Mouse (Mus musculus): ENCODE results near the gene Mbnl1.

Mbnl1 gene

GRCm38 (mm10) chr3:60517234-60517787, 44.7 kb downstream of the Mbnl1 start:
- Histone ChIP-seq H3K36me3 (ENCODE audit: control insufficient read depth, insufficient read depth, low read length, poor library complexity, severe bottlenecking) (no peaks in the 10 kb centered on the region), H3K27me3 (ENCODE audit: control insufficient read depth, insufficient read depth, low read length, poor library complexity, severe bottlenecking) (no peaks in the 10 kb centered on the region)
- no peak for DNase-seq (ENCODE audit: low read depth, low spot score)

DNA sequence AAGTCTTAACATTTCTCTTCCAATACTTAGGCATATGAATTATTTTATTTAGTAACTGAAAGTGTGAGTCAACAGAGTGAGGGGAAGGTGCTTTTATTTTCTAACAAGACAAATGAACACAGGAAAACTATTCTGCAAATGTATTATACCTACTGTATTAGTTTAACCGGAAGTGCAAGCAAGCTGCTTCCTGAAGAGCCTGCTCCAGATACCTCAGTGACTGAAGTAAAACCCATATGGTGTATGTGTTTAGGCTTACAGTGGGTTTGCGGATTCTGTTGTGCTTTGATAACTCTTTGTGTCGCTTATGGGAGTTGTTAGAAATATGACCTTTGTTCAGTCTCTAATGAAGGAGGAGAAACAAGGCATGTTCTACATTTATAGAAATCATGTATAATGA, 46.7 kb downstream of the Mbnl1 start:
- peak; percentile 41 for DNase-seq (ENCODE audit: low read depth, low spot score)
- Histone ChIP-seq H3K27me3 (ENCODE audit: control insufficient read depth, insufficient read depth, low read length, poor library complexity, severe bottlenecking) (no peaks in the 10 kb centered on the region), H3K36me3 (ENCODE audit: control insufficient read depth, insufficient read depth, low read length, poor library complexity, severe bottlenecking) (no peaks in the 10 kb centered on the region)

- Histone ChIP-seq H3K27me3 (ENCODE audit: control insufficient read depth, insufficient read depth, low read length, poor library complexity, severe bottlenecking) (no peaks in the 10 kb centered on the region), H3K36me3 (ENCODE audit: control insufficient read depth, insufficient read depth, low read length, poor library complexity, severe bottlenecking) (peaks cover 2% of the 10 kb centered on the region; the same call in 1 of the 2 replicates)
- no peak for DNase-seq (ENCODE audit: low read depth, low spot score)
Measured at GRCm38 (mm10) chr3:60524127-60524526, 51.5 kb downstream of the Mbnl1 start.

GRCm38 (mm10) chr3:60531286-60531685, 58.7 kb downstream of the Mbnl1 start:
- peaks cover 3% of the 10 kb centered on the region for H3K36me3 ChIP-seq (ENCODE audit: control insufficient read depth, insufficient read depth, low read length, poor library complexity, severe bottlenecking)
- no peaks in the 10 kb centered on the region for H3K27me3 ChIP-seq (ENCODE audit: control insufficient read depth, insufficient read depth, low read length, poor library complexity, severe bottlenecking)
- no peak for DNase-seq (ENCODE audit: low read depth, low spot score)

DNA sequence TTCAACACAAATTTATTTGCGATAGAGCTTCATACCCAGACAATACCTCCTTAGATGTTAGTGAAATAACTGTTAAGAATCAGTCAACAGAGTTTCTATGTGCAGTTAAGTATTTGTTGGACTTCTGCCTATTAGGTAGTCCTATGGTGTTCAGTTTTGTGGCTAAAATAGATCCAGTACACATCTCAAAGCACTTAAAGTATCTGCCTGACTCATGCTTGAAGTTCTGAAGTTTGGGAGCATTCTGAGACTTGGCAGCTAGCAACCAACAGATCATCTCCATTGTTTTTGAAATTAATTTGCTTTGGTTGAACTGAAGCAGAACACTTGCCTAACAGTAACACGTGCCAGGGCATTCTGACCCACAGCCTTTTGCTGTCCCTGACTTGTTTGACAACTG, 59.2 kb downstream of the Mbnl1 start:
- no peaks in the 10 kb centered on the region for H3K27me3 ChIP-seq (ENCODE audit: control insufficient read depth, insufficient read depth, low read length, poor library complexity, severe bottlenecking)
- peaks cover 3% of the 10 kb centered on the region for H3K36me3 ChIP-seq (ENCODE audit: control insufficient read depth, insufficient read depth, low read length, poor library complexity, severe bottlenecking)
- no peak for DNase-seq (ENCODE audit: low read depth, low spot score)

GRCm38 (mm10) chr3:60535224-60535623, 62.6 kb downstream of the Mbnl1 start:
- no peak for DNase-seq (ENCODE audit: low read depth, low spot score)
- no peaks in the 10 kb centered on the region for H3K27me3 ChIP-seq (ENCODE audit: control insufficient read depth, insufficient read depth, low read length, poor library complexity, severe bottlenecking)
- no peaks in the 10 kb centered on the region; the same call in 1 of the 2 replicates for H3K36me3 ChIP-seq (ENCODE audit: control insufficient read depth, insufficient read depth, low read length, poor library complexity, severe bottlenecking)

DNA sequence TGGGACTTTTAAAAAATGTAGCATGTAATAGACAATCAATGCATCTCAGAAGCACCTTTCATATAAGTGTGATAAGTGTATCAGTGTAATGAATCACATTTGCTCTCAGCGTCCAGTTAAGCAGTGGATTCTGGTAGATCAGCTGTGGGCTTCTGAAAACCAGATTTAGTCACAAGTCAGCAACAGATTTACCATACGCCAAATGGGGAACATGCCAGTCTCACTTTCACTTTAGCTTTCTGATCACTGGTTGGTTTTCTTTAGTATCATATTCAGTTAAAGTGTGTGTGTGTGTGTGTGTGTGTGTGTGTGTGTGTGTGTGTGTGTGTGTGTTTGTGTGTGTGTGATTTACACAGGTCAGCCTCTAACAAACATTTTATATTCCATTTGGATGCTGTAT, 64.4 kb downstream of the Mbnl1 start:
- H3K36me3 ChIP-seq (ENCODE audit: control insufficient read depth, insufficient read depth, low read length, poor library complexity, severe bottlenecking) = no peaks in the 10 kb centered on the region; the same call in 1 of the 2 replicates
- no peaks in the 10 kb centered on the region for H3K27me3 ChIP-seq (ENCODE audit: control insufficient read depth, insufficient read depth, low read length, poor library complexity, severe bottlenecking)
- DNase-seq (ENCODE audit: low read depth, low spot score) = peak; percentile 86

GRCm38 (mm10) chr3:60538214-60538971, 65.8 kb downstream of the Mbnl1 start:
- peak; percentile 67 for DNase-seq (ENCODE audit: low read depth, low spot score)
- Histone ChIP-seq H3K27me3 (ENCODE audit: control insufficient read depth, insufficient read depth, low read length, poor library complexity, severe bottlenecking) (no peaks in the 10 kb centered on the region), H3K36me3 (ENCODE audit: control insufficient read depth, insufficient read depth, low read length, poor library complexity, severe bottlenecking) (peaks cover 3% of the 10 kb centered on the region)

GRCm38 (mm10) chr3:60541121-60541520, 68.5 kb downstream of the Mbnl1 start:
- DNase-seq (ENCODE audit: low read depth, low spot score) = no peak

GRCm38 (mm10) chr3:60546196-60546595, 73.6 kb downstream of the Mbnl1 start:
- peaks cover 8% of the 10 kb centered on the region; the same call in 1 of the 2 replicates for H3K36me3 ChIP-seq (ENCODE audit: control insufficient read depth, insufficient read depth, low read length, poor library complexity, severe bottlenecking)
- H3K27me3 ChIP-seq (ENCODE audit: control insufficient read depth, insufficient read depth, low read length, poor library complexity, severe bottlenecking) = no peaks in the 10 kb centered on the region
- DNase-seq (ENCODE audit: low read depth, low spot score) = no peak

More at GRCm38 (mm10) chr3:60541121-60541520, 68.5 kb downstream of the Mbnl1 start:
- H3K36me3 ChIP-seq (ENCODE audit: control insufficient read depth, insufficient read depth, low read length, poor library complexity, severe bottlenecking) = peaks cover 5% of the 10 kb centered on the region; the same call in 1 of the 2 replicates
- H3K27me3 ChIP-seq (ENCODE audit: control insufficient read depth, insufficient read depth, low read length, poor library complexity, severe bottlenecking) = no peaks in the 10 kb centered on the region

- Histone ChIP-seq H3K27me3 (ENCODE audit: control insufficient read depth, insufficient read depth, low read length, poor library complexity, severe bottlenecking) (no peaks in the 10 kb centered on the region), H3K36me3 (ENCODE audit: control insufficient read depth, insufficient read depth, low read length, poor library complexity, severe bottlenecking) (peaks cover 8% of the 10 kb centered on the region; the same call in 1 of the 2 replicates)
- DNase-seq (ENCODE audit: low read depth, low spot score) = no peak
Measured at GRCm38 (mm10) chr3:60546904-60547303, 74.3 kb downstream of the Mbnl1 start.

DNA sequence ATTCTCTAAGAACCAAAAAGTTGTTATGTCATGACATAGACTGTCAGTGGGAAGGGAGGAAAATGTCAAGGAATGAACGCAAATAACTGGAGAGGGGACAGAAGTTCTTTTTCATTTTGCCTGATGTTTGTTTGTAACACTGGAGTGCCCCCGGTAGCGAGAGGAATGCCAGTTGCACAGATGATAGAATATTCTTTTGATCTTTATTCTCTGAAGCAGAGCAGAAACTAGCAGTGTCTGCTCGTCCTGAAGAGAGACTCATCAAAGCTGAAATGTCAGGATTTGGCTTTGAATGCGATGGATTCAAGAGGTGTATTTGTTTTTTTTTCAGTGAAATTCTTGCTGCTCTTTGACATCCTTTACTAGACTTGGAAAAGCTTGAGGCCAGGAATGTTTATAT, 77.9 kb downstream of the Mbnl1 start:
- H3K36me3 ChIP-seq (ENCODE audit: control insufficient read depth, insufficient read depth, low read length, poor library complexity, severe bottlenecking) = 0 out of 2 replicates have a peak, but pooled peaks cover 3% of the 10 kb centered on the region

DNA sequence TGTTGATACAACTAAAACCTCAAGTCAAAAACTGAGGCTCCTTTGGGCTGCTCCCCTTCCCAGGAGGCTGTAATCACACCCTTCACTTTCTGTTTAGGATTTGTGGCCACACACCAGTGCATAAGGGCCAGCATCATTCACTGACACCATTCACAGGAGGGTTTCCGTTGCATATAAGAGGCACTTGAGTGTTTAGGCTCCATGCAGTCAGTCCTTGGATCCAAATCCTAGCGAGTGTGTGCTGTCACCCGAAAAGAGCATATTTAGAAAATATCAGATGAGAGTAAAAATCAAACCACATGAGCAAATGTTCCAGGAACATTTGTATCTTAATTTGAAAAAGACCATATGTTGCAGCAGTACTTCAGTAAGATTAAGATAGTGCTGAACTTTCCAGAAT, 79.0 kb downstream of the Mbnl1 start:
- no peaks in the 10 kb centered on the region for H3K27me3 ChIP-seq (ENCODE audit: control insufficient read depth, insufficient read depth, low read length, poor library complexity, severe bottlenecking)
- H3K36me3 ChIP-seq (ENCODE audit: control insufficient read depth, insufficient read depth, low read length, poor library complexity, severe bottlenecking) = 0 out of 2 replicates have a peak, but pooled peaks cover 3% of the 10 kb centered on the region
- DNase-seq (ENCODE audit: low read depth, low spot score) = no peak

More for the DNA sequence above, 77.9 kb downstream of the Mbnl1 start:
- DNase-seq (ENCODE audit: low read depth, low spot score) = no peak
- H3K27me3 ChIP-seq (ENCODE audit: control insufficient read depth, insufficient read depth, low read length, poor library complexity, severe bottlenecking) = no peaks in the 10 kb centered on the region

DNA sequence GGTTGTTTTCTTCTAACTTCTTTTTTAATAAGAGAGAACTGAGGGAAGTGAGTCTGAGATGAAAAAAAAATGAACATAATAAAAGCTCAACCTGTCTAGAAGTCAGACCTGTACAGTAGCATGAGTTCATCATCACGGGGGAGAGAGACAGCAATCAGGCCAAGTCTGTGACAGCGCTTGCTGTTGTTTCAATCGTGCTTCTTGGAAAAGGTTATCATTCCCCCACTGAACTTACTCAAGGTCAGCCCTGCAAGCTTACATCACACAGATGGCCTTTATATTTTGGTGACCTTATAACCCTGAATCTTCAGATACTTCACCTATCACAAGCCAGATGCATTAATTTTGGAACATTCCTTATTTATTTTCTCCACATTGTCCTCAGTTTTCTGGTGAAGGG, 80.4 kb downstream of the Mbnl1 start:
- no peaks in the 10 kb centered on the region for H3K27me3 ChIP-seq (ENCODE audit: control insufficient read depth, insufficient read depth, low read length, poor library complexity, severe bottlenecking)
- no peak for DNase-seq (ENCODE audit: low read depth, low spot score)
- 0 out of 2 replicates have a peak, but pooled peaks cover 3% of the 10 kb centered on the region for H3K36me3 ChIP-seq (ENCODE audit: control insufficient read depth, insufficient read depth, low read length, poor library complexity, severe bottlenecking)

DNA sequence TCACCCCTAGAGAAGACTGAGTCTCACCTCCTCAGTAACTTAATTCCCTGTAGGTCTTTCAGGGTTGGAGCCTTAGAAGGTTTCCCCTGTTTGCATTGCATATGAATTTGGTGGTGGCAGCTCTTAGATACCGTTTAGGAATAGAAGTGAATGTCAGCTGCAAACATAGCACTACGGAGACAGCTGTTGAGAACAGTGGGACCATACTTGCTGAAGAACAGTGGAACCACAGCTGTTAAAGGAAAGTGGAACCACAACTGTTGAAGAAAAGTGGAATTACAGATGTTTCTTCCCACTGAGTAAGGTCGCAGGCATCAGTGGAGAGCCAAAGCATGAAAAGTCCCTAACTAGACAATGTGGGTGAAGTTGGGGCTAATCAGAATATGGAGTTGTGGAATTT, 84.0 kb downstream of the Mbnl1 start:
- Histone ChIP-seq H3K36me3 (ENCODE audit: control insufficient read depth, insufficient read depth, low read length, poor library complexity, severe bottlenecking) (no peaks in the 10 kb centered on the region), H3K27me3 (ENCODE audit: control insufficient read depth, insufficient read depth, low read length, poor library complexity, severe bottlenecking) (no peaks in the 10 kb centered on the region)
- DNase-seq (ENCODE audit: low read depth, low spot score) = no peak
